Mouse (Mus musculus): Measurements from ENCODE around the gene Gm43064.

- no peak for TF ChIP-seq CTCF (IDR thresholded peaks at IDR 0.05; ENCODE audit: borderline replicate concordance, insufficient read depth, low read depth, low read length)
- no peak for TF ChIP-seq POLR2A (IDR thresholded peaks at IDR 0.05; ENCODE audit: borderline replicate concordance, insufficient read depth, low read length)
These were observed 27.1 kb downstream of the Gm43064 start for GRCm38 (mm10) chr3:103836453-103836852.
